Mouse (Mus musculus) intestine, embryonic 14.5 days (tissue): ENCODE data around the gene Fcgbp. TPM values are rescaled to one million over a fixed set of nuclear protein-coding genes. Genes with fewer than 3 reads are reported as not detected.
"Not testable (repeated sequence)": the region's sequence is repeated elsewhere in the genome, so short reads cannot be mapped to it uniquely, and the experiment has no call there.

ENCODE experiments used
- ATAC-seq: fragments of 200-750 bp; cut with Nextera tagmentation; replicated peaks from 2 replicates; pipeline ENCODE4 v1.8.0; 2017; ENCODE audit warnings: low read depth, moderate number of reproducible peaks, moderate TSS enrichment, moderate library complexity; ENCODE audit not compliant: low FRiP score, low TSS enrichment
- DNase-seq: peaks from one replicate; pipeline ENCODE4 v3.0.0-alpha.2; 2018; ENCODE audit warnings: low spot score
- H3K27ac ChIP-seq: fragments of 300-500 bp; sonication (generic); 2 replicates; pipeline ENCODE4 v1.5.1; 2014; ENCODE audit warnings: low read depth, mild to moderate bottlenecking, control low read depth
- H3K27me3 ChIP-seq: fragments of 300-500 bp; sonication (generic); replicated peaks from 2 replicates; pipeline ENCODE4 v1.6.1; 2014; ENCODE audit warnings: low read length, control low read depth; ENCODE audit not compliant: control insufficient read depth, insufficient read depth
- H3K36me3 ChIP-seq: fragments of 300-500 bp; sonication (generic); 2 replicates; pipeline ENCODE4 v1.6.1; 2014; ENCODE audit warnings: low read length, control low read depth; ENCODE audit not compliant: control insufficient read depth, insufficient read depth
- H3K4me1 ChIP-seq: fragments of 300-500 bp; sonication (generic); replicated peaks from 2 replicates; pipeline ENCODE4 v1.6.1; 2014; ENCODE audit warnings: low read length, control low read depth, mixed read lengths; ENCODE audit not compliant: control insufficient read depth, insufficient read depth
- H3K4me2 ChIP-seq: fragments of 300-500 bp; sonication (generic); 2 replicates; pipeline ENCODE4 v1.6.1; 2014; ENCODE audit warnings: low read length
- H3K4me3 ChIP-seq: fragments of 300-500 bp; sonication (generic); 2 replicates; pipeline ENCODE4 v1.5.1; 2014; ENCODE audit warnings: low read depth, low read length, control low read depth, mixed read lengths
- H3K9ac ChIP-seq: fragments of 300-500 bp; sonication (generic); 2 replicates; pipeline ENCODE4 v1.6.1; 2014; ENCODE audit warnings: mild to moderate bottlenecking, low read length
- H3K9me3 ChIP-seq: fragments of 300-500 bp; sonication (generic); 2 replicates; pipeline ENCODE4 v1.6.1; 2016; ENCODE audit warnings: low read length, control low read depth; ENCODE audit not compliant: control insufficient read depth
- WGBS: fragments of 180-500 bp; shearing (Covaris S2); extraction: QIAGEN DNeasy Blood & Tissue Kit; methylation state at CpG from one replicate; pipeline ENCODE4 v1.1.7; 2014; 5-methylcytosine and 5-hydroxymethylcytosine counted together
- polyA plus RNA-seq: library from polyadenylated mRNA; unstranded; fragments of >200 nt; fragmentation: Nextera tagmentation; extraction: Ambion mirVana; gene quantifications from 2 replicates; pipeline ENCODE4 v1.2.1, GENCODE M21; 2014

The Fcgbp gene
- polyA plus RNA-seq, 1 experiment from 2014 or later, result 46.1 TPM

DNA sequence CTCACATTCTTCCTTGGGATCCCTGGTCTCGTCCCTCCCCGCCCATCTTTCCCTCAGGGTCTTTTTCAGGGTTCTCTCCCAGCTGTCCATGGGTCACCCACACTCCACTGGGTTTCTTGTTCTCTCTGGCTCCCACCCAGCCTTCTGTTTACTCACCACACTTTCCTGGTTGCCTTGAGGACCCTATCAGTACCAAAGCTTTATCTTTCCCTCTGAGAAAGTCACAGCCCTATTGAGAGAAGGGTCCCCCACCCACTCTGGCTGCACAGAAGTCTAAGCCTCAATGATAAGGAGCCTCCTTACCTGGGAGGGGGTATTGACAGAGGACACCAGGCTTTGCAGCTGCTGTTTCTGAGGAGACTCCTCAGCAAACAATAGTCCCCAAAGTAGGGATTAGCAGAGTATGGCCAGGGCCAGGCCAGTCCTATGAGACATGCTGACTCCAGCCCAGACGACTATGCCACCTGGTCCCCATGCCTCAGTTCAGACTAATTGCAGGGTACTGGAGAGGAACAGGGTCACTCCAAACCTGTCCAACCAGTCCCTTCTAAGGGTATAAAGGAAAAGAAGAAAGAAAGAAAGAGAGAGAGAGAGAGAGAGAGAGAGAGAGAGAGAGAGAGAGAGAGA lies 1.4 kb upstream of the Fcgbp start:
- no peaks in the 10 kb centered on the region for H3K27me3 ChIP-seq
- H3K4me1 ChIP-seq, result no peaks in the 10 kb centered on the region
- no peak overlapping the region for H3K9ac ChIP-seq
- no peak overlapping the region for H3K4me3 ChIP-seq
- DNase-seq (no peak), ATAC-seq (peak; percentile 77)
- H3K27ac ChIP-seq, result no peak overlapping the region
- 28% methylated on average over 3 of the region's 3 CpGs for WGBS
- H3K4me2 ChIP-seq, result no peak overlapping the region
- H3K9me3 ChIP-seq, result no peaks in the 10 kb centered on the region
- H3K36me3 ChIP-seq, result no peaks in the 10 kb centered on the region

DNA sequence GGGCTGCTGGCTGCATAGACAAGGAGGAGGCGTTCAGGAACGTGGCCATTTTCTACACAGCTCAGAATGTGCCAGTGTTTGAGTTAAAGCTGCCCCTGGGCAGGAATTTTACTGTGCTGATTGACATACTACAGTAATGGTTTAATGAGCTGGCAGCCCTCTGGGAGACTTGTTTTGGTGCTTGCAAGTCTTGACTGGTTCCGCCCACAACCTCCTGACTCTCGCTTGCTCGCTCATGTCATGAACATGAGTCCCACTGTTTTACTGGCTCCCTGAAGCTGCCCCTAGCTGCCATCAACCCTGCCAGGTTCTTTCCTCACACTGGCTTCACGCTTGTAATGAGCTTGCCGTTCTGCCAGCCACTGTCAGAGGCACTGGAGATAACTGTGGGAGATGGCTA lies 13.2 kb downstream of the Fcgbp start:
- Histone ChIP-seq H3K9me3 (no peaks in the 10 kb centered on the region), H3K27ac (no peak overlapping the region), H3K36me3 (no peaks in the 10 kb centered on the region), H3K4me2 (no peak overlapping the region), H3K4me3 (no peak overlapping the region), H3K27me3 (no peaks in the 10 kb centered on the region), H3K9ac (no peak overlapping the region), H3K4me1 (no peaks in the 10 kb centered on the region)
- no peak for ATAC-seq
- 76% methylated on average over 7 of the region's 7 CpGs for WGBS
- no peak for DNase-seq

- no peak overlapping the region for H3K27ac ChIP-seq
- no peaks in the 10 kb centered on the region for H3K9me3 ChIP-seq
- no peak for ATAC-seq
- 77% methylated on average over 16 of the region's 16 CpGs for WGBS
- DNase-seq, result no peak
- H3K4me3 ChIP-seq, result no peak overlapping the region
- H3K4me2 ChIP-seq, result no peak overlapping the region
- no peak overlapping the region for H3K9ac ChIP-seq
- no peaks in the 10 kb centered on the region for H3K27me3 ChIP-seq
- H3K4me1 ChIP-seq, result no peaks in the 10 kb centered on the region
- H3K36me3 ChIP-seq, result no peaks in the 10 kb centered on the region
These were observed 15.2 kb downstream of the Fcgbp start for GRCm38 (mm10) chr7:28086236-28086635.

GRCm38 (mm10) chr7:28093541-28093940 lies 22.5 kb downstream of the Fcgbp start:
- Histone ChIP-seq H3K9ac (no peak overlapping the region), H3K27ac (no peak overlapping the region), H3K27me3 (no peaks in the 10 kb centered on the region), H3K4me3 (no peak overlapping the region), H3K4me2 (no peak overlapping the region), H3K9me3 (peaks cover under 1% of the 10 kb centered on the region; the same call in 1 of the 2 replicates), H3K4me1 (no peaks in the 10 kb centered on the region), H3K36me3 (no peaks in the 10 kb centered on the region)
- no peak for ATAC-seq
- DNase-seq, result no peak
- 43% methylated on average over 11 of the region's 11 CpGs for WGBS

GRCm38 (mm10) chr7:28099101-28099500 lies 28.1 kb downstream of the Fcgbp start:
- ATAC-seq, result no peak
- H3K27ac ChIP-seq, result no peak overlapping the region
- no peak overlapping the region for H3K4me3 ChIP-seq
- H3K9ac ChIP-seq, result no peak overlapping the region
- no peak for DNase-seq
- 95% methylated on average over 16 of the region's 16 CpGs for WGBS
- no peaks in the 10 kb centered on the region for H3K36me3 ChIP-seq
- H3K4me1 ChIP-seq, result no peaks in the 10 kb centered on the region
- no peaks in the 10 kb centered on the region for H3K27me3 ChIP-seq
- peaks cover 5% of the 10 kb centered on the region for H3K9me3 ChIP-seq
- no peak overlapping the region for H3K4me2 ChIP-seq

DNA sequence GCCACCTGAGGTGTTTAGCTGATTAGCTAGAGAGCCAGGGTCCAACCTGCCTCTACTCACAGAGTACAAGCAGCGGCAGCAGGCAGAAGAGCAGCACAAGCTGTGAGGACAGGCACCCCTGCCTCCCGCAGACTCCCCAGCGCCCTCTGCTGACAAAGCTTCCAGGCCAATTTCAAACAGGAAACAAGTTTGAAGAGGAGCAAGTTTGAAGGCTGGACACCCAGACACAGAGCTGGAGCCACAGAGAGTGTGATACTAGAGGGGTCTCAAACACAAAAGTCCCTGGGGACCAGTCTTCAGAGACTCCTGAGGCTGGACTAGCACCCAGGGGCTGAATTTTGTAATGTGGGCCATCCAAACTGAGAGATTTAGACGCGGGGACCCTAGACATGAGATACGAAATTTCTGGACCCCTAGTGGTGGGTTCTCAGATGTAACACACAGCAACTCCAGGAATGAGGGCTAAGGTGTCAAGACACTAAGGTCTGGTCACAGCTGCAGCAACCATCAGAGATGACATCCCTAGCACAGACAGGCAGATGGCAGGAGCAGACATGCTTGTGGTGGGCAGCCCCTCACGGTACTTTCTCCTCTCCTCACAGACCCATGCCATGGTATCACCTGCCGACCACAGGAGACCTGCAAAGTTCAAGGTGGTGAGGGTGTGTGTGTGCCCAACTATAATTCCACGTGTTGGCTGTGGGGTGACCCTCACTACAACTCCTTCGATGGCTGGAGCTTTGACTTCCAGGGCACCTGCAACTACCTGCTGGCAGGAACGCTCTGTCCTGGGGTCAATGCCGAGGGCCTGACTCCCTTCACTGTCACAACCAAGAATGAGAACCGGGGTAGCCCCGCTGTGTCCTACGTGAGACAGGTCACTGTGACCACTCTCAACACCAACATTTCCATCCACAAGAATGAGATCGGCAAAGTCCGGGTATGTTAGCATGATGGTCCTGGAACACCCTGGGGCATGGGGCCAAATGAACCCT lies 29.9 kb downstream of the Fcgbp start:
- Histone ChIP-seq H3K9me3 (peaks cover 5% of the 10 kb centered on the region), H3K4me3 (no peak overlapping the region), H3K36me3 (no peaks in the 10 kb centered on the region), H3K4me1 (no peaks in the 10 kb centered on the region), H3K9ac (no peak overlapping the region), H3K27me3 (no peaks in the 10 kb centered on the region), H3K4me2 (no peak overlapping the region), H3K27ac (no peak overlapping the region)
- ATAC-seq (no peak), DNase-seq (peak; percentile 74)
- 66% methylated on average over 17 of the region's 17 CpGs for WGBS

- not testable (repeated sequence) for H3K36me3 ChIP-seq, ATAC-seq, H3K4me2 ChIP-seq, H3K9ac ChIP-seq, H3K27ac ChIP-seq, H3K27me3 ChIP-seq, H3K4me3 ChIP-seq, DNase-seq, H3K4me1 ChIP-seq, H3K9me3 ChIP-seq
- WGBS, result 42% methylated on average over 5 of the region's 5 CpGs
These were observed 31.9 kb downstream of the Fcgbp start for GRCm38 (mm10) chr7:28102936-28103335.

DNA sequence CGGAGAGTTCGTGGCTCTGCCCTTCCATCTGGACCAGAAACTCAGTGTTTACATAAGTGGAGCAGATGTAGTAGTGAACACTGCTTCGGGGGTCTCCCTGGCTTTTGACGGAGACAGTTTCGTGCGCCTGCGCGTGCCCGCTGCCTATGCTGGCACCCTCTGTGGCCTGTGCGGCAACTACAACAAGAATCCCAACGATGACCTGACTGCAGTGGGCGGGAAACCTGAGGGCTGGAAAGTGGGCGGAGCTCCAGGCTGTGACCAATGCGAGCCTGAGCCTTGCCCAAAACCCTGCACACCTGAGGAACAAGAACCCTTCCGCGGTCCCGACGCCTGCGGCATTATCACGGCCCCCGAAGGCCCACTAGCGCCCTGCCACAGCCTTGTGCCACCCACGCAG lies 33.6 kb downstream of the Fcgbp start:
- ATAC-seq (peak; percentile 76; the same call in 1 of the 2 replicates), DNase-seq (peak; percentile 59)
- peak overlapping the region; percentile 44 for H3K4me2 ChIP-seq
- no peaks in the 10 kb centered on the region for H3K27me3 ChIP-seq
- H3K36me3 ChIP-seq, result no peaks in the 10 kb centered on the region
- H3K9me3 ChIP-seq, result no peaks in the 10 kb centered on the region
- no peak overlapping the region for H3K9ac ChIP-seq
- 5% methylated on average over 23 of the region's 23 CpGs for WGBS
- peak overlapping the region; percentile 10; the same call in 1 of the 2 replicates for H3K4me3 ChIP-seq
- H3K4me1 ChIP-seq, result no peaks in the 10 kb centered on the region
- H3K27ac ChIP-seq, result no peak overlapping the region
